Mouse (Mus musculus) neutrophil, adult 83 days (primary cell): ENCODE measurements around the gene 1700034J05Rik. TPM values are rescaled to one million over a fixed set of nuclear protein-coding genes. Genes with fewer than 3 reads are reported as not detected.

Experiments
- total RNA-seq, 2 experiments: library from RNA; stranded (reverse); gene quantifications; one replicate each; pipeline ENCODE4 v1.2.4; 2023

1700034J05Rik gene
- total RNA-seq: not detected

GRCm38 (mm10) chr6:146954258-146954657 lies at the start of gene 1700034J05Rik:
Gene 1700034J05Rik (minus strand): TSS chr6:146954422.

Other genes with a start within 250 kb of the 1700034J05Rik start
- 1 to 10 TPM; 7.4 to 7.8 TPM for gene Stk38l, start 229.4 kb downstream of the 1700034J05Rik start, total RNA-seq
- not detected for gene Arntl2, start 158.4 kb downstream of the 1700034J05Rik start, total RNA-seq
- not detected for gene Smco2, start 104.3 kb downstream of the 1700034J05Rik start, total RNA-seq
- 1 to 10 TPM; 2.8 to 6.2 TPM for gene Ppfibp1, start 65.9 kb downstream of the 1700034J05Rik start, total RNA-seq
- gene Rep15, start 78.2 kb upstream of the 1700034J05Rik start, total RNA-seq: under 1 TPM; 0.40 to 0.48 TPM
- gene Mrps35, start 88.3 kb upstream of the 1700034J05Rik start, total RNA-seq: 10 to 100 TPM; 27.4 to 28.8 TPM
- not detected for gene Mansc4, start 132.6 kb upstream of the 1700034J05Rik start, total RNA-seq
- gene Klhl42, start 137.0 kb upstream of the 1700034J05Rik start, total RNA-seq: 1 to 10 TPM; 3.9 to 6.2 TPM